Mouse (Mus musculus): Measurements from ENCODE around the gene Nr1d1.

GRCm38 (mm10) chr11:98765421-98766309, 9.5 kb downstream of the Nr1d1 start:
- no peak for TF ChIP-seq CTCF (IDR thresholded peaks at IDR 0.05)
- no peak for TF ChIP-seq EP300 (IDR thresholded peaks at IDR 0.05)
